Mouse (Mus musculus) left cerebral cortex, adult 9 months (tissue): ENCODE results near the gene Tns1.
"Not testable (repeated sequence)": the region's sequence is repeated elsewhere in the genome, so short reads cannot be mapped to it uniquely, and the experiment has no call there.

ENCODE experiments used
- DNase-seq, 2 experiments: peaks; one replicate each; pipeline ENCODE4 v3.0.0; 2022; ENCODE audit warnings: low spot score in 2 of 2

The Tns1 gene

DNA sequence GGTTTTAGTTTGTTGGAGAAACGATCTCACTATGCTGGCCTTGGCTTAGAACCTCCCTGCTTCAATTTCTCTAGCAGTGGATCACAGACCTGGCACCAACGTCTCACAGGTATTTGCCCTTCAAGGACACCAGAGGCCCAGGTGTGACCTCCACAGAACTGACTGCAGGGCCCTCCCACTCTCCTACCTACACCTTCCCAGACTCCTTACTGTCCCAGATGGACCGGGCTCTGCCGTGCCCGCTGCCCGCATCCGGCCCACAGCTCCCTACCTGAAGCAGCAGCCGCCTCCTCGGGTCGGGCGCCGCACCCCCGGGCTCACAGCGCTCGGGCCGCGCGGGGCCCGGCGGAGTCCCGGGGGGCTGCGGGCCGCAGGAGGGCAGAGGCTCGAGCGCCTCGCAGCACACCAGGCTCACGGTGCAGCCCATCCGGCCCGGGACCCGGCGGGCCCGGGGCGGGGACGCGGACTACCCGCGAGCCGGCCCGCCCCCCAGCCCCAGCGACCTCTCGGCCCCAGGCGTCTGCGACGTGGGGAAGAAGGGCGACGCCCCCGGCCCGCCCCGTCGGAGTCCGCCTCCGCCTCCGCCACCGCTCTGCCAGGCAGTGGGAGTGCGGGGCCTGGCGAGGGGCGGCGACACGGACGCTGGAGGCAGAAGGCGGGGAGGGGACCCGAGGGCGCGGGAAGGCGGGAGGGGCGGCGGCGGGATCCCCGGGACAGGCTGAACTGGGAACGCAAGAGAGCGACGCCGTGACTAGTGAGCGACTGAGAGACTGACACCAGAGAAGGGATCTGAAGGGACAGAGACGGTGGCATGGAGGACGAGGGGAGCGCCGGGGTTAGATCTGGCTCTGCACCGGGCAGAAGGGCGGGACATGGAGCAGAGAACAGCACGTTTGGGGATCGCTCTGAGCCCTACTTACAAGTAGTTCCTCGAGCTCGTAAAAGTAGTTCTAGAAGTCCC, at the start of gene Tns1:
TSS of gene Tns1 (minus strand) at position 429 of the 961 bp plus-strand sequence.
- no peak for DNase-seq

DNA sequence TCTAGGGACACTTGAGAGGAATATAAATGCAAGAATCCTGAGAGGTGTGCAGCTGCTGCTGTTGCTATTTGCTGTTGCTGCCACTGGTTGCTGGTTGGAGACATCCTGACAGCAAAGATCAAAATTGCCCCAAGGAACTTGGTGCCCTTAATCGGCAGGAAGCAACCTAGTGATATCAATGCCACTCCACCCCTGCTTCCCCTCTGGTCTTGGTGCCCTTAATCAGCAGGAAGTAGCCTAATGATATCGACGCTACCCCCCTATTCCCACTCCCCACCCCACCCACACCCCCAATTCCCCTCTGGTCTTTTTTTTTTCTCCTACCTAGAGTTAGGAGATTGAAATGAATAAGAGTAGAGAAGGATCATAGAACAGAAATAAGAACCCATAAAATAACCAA, 48.5 kb upstream of the Tns1 start:
- DNase-seq: no peak

DNA sequence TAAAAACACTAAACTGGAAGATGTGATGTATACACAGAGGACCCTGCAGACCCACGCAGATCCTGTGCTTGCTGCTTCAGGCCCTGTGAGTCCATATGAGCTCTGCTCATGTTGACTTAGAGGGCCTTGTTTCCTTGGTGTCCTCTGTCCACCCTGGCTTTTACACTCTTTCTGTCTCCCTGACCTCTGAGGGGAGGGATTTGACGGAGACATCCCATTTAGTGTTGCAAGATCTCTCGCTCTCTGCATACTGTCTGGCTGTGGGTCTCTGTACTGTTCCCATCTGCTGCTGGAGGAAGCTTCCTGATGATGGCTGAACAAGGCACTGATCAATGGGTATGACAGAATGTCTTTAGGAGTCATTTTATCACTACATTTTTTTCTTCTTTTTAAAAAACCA, 45.5 kb upstream of the Tns1 start:
- no peak for DNase-seq

DNA sequence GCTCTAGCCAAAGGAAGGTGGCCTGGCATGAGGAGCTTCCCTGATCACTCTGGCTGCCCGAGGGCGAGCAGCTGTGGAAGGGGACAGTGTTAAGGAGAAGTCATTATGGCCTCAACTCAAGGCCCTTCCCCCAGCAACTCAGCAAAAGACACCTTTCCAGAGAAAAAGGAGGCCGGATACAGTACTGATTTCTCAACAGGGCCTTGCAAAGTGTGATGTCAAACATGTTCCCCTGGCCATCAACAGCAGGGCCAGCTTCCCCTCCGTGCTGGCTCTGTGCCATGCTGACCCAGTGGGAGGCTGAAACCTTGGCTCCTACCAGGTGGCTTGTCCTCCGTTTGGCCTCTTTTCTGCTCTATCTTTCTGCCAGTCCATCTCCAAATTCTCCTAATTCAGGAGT, 42.9 kb upstream of the Tns1 start:
- DNase-seq: no peak

DNA sequence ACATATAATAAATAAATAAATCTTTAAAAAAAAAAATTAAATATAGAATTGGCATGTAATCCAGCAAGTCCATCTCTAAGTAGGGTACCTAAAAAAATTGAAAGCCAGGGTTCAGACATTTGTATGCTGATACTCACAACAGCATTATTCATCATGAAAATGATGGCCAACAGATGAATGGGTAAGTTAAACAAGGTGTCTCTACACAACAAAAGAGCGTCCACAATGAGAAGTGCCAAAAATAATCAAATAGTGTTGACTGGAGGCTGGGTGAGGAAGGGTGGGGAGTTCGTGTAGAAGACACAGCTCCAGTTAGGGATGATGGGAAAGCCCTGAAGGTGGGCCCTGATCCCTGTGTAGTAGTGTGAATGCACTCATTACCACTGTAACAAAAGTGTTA, 35.8 kb upstream of the Tns1 start:
- no peak for DNase-seq

DNA sequence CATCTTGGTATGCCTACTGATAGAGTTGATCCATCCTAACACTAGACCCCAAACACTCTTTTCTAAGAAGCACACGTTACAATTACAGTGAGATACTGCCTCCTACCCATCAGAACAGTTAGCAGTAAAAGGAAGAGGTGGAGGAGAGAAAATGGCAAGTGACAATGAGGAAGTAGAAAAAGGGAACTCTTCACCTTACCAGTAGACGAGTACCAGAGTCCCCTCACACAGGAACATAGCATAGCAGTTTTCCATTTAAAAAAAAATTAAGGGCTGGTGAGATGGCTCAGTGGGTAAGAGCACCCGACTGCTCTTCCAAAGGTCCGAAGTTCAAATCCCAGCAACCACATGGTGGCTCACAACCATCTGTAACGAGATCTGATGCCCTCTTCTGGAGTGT, 35.4 kb upstream of the Tns1 start:
- DNase-seq: not testable (repeated sequence)

DNA sequence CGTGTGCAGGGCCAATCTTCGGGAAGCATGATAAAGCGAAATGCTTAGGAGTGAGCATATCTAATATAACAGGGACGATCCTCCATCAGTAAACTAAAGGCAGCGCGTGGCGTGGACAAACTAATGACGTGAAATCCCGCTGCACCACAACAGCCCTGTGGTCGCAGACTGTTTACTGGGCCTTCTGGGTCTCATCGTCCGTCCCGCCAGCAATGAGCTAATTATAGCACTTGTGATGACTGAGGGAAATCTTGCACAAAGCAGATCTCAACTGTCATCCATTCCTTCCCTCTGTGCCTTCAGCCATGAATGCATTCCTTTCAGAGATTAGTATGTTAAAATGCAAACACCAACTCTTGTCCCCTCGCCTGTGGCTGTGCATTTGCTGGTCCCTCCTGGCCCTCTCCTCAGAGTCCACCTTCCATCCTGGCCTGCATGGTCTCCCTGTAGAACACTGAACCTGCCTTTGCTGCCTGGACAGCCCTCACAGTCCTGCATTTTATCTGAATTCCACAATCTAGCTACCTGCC, 32.2 kb upstream of the Tns1 start:
- no peak for DNase-seq

DNA sequence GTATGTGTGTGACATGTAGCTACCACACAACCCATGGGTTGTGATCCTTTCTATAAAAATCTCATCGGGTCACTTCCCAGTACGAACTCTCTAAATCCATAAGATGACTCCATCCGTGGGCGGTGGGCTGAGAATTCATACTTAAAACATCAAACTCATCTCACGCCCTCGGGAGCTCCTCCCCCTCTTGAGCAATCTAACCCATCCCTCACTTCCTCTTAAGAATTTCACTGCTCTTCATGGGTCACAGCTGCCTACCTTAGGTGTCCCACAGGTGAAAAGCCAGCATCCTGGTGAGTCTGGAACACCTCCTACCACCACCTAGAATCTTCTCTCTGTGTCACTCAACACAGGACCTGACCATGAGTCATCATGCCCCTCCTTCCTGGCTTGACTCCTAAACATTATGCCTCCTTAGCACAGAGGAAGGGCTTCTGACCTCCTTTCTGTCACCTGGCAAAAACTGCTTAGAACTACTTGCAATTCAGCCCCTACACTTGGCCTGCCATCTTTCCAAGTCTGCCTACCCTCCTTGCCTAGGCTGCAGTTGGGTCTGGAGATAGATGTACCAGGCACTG, 31.3 kb upstream of the Tns1 start:
- DNase-seq: no peak

DNA sequence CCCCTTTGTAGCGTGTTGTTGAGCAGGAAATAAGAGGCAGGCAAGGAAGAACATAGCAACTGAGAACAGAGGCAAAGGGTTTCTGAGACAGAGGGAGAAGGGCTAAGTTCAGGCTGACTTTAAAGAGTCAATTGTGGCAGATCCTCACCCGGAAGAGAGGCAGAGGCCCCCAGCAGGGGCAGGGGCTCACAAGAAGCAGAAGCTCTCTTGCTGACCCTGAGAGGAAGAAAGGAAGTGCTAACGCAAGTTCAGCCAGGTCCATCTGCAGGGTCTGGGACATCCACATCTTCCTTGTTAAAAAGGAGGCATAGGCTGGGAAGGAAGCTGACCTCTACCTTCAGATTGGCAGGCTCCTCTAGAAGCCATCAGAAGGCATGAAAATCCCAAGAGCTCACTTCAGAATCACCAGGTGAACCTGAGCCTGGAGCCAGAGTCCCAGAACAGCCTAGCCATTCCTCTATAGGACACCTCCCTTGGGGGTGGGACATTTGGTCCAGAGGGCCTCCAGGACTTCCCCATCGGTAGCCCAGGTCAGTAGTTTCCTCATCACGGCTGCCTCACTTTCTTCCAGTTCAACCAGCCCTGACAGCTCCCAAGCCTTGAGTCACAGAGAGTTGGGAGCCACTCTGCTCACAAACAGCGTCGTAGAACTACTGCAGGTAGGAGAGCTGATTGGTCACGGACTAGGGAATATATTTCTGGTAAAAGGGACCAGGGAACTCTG, 29.4 kb upstream of the Tns1 start, which contains the start of gene Cxcr2:
TSS of gene Cxcr2 (plus strand) at position 529 of the 724 bp plus-strand sequence.
- DNase-seq: no peak

DNA sequence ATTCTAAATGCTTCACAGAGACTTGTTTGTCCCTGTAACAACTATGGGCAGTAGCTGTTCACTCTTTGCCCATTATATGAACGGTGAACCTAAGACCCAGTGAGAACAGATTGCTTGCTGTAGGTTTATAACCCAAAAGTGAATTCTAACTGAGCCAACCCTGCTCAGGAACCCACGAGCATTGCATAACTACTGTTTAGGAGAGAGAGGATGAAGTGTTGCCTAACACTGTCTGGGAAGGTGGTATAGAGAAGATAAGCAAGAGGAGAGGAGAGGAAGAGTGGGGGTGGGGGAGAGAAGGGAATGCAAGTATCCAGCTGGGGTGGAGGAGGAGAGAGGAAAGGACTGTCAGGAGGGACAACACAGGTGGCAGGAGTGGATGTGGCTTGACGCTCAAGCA, 26.8 kb upstream of the Tns1 start:
- DNase-seq: no peak

DNA sequence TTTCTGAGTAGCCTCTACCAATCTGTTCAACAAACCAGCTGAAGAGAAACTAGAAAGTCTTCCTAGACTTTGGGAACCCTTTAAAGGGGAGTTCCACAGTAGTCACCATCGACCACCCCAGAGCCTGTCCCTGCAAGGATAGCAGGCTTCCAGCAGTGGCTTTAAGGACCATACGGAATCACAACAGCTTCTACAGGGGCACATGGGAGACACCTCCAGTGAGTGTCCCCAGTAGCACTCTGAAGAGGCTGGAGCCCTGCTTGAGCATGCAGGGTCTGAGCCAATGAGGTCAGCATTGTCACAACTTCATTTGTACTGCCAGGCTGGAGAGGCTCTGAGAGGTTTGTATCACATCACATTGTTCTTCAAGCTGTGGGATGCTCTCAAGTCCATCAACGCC, 25.9 kb upstream of the Tns1 start:
- no peak for DNase-seq

DNA sequence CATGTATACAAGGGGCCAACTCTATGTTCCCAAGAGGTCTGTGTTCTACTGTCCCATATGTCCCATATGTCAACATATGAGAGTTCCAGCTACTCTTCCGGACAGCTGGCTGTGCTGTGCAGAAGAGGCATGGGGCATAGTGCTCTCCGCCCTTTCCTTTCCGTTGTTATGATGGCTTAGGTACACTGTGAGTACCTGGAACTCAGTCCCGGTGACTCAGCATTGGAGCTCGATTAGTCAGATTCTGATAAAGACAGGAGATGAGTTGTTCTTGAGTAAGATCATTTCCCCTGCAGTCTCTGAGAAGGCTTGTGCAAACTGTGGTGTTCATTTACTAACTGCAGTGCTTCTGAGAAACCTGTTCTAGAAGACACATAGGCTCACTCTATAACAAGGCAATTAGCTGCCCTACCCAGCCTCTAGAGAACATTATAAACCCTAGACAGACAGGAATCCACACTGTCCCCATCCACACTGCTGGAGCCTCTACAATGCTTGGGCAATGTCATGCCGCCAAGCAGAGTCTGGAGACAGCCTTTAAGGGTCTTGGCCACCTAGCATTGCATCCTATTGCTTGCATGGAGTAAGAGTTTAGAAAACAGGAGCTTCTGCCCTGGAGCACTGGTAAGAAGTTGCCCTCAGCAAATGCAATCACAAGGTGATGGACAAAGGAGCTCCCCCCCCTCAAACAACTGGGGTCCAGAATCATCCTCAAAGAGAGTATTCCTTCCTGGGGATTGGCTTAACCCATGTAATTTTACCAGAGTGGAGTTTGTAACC, 25.0 kb upstream of the Tns1 start:
- no peak for DNase-seq

DNA sequence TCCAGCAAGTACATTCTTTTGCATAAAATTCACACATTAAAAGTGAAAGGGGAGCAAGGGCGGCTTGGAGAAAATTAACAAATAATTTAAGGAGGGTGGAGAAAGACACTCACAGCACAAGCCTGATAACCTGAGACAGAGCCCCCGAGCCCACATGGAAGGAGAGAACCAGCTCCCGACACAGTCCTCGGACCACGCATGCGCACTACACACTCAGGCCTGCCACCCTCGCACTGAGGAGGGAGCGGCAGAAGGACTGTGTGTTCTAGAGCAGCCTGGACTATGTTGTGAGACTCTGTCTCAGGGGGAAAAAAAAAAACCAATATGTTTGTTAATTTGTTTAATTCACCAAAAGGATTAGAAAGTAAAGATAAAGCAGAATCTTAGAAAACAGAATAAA, 17.5 kb upstream of the Tns1 start:
- DNase-seq: no peak

DNA sequence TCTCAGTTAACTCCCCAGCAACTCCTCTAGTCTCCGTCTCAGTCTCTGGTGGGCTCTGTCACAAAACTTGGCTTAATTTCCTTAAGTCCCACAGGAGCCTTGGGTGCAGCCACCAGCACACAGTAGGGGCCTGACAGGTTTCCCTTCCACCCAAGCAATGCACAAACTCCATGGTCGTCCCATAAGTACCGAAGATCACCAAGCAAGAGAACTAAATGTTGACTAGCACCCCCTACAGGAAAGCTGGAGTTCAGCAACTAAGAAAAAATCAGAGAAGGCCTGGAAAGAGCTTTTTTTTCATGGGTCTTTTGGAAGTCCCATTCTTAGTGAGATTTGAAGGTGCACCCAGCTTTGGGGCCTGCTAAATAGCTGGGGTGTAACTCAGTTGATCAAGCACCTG, 15.2 kb upstream of the Tns1 start:
- DNase-seq: no peak

DNA sequence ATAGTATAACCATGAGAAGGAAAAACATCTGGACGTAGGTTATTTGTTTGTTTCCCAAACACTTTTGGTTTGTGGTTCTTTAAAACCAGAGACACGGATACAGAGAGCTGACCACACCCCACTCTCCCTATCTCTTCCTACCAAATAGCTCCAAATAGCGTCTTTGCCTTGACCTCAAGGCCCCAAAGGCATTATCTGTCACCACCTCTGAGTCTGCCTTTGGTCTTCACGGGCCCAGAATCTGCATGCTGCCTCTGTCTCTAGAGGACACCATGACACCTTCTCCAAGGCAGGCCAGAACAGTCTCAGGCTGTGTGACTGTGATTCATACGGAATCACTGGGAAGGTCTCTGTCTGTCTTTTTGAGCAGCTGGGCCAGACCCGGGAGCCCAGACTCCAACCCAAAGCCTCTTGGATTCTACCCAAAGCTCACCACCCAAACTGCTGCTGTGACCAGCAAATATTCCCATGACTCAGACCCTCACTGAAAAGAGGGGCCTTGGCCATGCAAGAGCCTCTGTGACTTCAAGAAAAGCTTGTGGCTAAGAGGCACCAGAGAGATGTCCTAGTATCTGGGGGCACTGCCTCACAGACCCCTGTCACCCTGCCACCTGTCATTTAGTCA, 11.2 kb upstream of the Tns1 start:
- DNase-seq: no peak

DNA sequence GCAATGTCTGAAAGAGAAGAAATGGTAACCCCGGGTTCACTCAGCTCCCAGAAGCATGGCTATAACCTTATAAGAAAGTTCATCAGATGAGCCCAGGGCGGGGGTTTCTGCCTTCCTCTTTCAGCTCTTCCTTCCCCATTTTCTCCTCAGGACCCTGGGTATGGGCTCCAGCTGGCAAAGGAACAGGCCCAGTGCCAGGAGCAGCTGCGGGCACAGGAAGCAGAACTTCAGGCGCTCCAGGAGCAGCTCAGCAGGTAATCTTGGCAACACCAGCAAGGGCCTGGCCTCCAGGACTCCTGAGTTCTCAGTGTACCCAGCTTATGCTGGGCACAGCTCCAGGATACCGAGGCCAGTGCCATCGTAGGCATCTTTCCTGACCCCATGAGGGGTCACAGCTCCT, 9.7 kb upstream of the Tns1 start:
- DNase-seq: no peak

DNA sequence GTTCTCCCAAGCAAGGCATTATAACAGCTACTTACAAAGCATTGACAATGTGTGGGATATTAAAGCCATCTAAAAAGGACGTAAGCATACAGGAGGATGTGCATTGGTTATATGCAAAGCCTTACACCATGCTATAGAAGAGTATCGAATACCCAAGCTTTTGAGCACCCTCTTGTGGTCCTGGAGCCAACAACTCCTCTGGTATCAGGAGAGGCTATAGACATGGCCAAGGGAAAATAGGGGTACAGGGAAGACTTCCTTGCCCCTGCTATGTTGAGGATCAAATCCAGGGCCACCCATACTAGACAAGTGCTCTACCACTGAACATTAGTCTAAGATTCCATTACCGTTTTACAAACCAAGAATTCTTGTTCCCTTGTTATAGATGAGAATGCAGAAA, 7.8 kb upstream of the Tns1 start:
- DNase-seq: no peak

DNA sequence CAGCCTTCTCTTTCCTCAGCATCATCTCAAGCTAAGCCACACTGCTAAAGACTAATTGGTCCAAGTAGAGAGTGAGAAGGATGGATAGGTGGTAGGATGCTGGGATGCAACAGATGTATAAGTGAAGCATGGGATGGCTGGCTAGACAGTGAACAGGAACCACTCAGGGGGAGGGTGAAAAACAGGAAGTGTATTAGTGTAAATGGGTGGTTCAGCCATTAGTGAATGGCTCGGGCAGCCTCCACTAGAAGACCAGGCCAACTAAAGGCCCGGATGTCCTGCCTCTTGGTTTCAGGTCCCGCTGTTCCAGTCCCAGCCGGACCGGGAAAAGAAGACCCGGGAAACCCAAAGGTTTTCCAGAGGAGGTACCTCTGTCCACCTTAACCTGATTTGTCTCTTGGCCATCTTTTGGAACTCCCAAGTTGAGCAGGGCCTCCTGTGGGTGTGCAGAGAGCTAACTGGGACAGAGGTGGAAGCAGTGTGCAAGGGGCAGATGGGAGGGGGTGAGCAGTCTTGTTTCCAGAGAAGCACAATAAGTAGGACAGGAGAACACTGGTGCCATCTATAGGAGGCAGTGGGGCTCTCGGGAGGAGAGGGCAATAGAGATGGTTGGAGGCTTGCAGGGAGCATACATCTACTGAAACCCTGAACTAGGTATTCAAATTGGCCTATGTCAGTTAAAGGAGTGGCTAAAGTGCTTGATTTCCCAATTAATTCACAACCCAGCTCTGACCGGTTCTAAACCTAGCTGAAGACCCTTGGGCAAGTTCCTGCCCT, 6.8 kb upstream of the Tns1 start:
- no peak for DNase-seq

DNA sequence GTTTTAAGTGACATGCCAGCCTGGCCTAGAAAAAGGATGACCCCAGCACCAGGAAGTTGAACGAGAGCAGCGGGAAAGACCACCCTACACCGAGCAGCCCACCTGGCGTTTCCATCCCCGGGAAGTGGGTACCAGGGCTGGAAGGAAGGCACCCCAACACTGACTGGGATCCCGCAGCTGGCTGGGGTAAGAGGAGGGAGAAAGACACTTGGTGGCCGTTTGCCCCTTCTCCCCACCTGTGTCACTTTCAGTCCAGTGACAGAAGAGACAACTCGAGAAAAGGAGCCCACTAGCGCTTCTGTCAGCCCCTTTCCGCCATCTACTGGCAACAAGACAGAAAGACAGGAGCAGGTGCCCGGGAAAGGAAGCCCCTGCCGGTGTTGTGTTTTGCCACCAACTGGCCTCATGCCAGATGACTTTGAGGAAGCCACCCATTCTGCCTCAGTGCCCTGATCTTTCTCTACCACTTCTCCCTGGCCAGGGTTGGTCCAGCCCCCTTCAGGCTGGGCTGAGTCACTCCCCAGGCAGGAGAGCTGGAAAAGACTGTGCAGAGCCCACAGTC, 823 bp upstream of the Tns1 start, which contains the start of gene Rufy4:
TSS of gene Rufy4 (plus strand) at position 551 of the 562 bp plus-strand sequence.
- peak in 1 of 2 experiments; percentile 66 for DNase-seq

DNA sequence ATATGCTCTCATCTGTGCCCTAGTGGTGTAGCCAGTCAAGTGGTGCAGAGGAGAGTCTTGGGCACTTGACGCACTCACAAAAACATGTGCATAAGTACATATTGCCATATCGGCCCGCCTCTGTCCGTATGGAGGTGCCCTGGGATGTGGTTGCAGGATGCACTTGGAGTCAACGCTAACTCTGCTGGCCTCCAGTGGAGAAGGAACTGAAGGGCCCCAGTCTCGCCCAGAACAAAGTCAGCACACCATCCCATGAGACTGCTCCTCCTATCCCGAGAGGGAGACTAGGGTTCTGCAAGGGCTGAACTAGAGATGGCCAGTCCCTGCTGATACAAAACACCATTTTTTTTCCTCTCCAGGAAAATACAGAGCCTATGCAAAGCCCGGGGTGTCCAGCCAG, 1.0 kb downstream of the Tns1 start:
- DNase-seq: no peak
